Comparison of ENCODE assay signal across 23 mouse cellular contexts in the genomic region with DNA sequence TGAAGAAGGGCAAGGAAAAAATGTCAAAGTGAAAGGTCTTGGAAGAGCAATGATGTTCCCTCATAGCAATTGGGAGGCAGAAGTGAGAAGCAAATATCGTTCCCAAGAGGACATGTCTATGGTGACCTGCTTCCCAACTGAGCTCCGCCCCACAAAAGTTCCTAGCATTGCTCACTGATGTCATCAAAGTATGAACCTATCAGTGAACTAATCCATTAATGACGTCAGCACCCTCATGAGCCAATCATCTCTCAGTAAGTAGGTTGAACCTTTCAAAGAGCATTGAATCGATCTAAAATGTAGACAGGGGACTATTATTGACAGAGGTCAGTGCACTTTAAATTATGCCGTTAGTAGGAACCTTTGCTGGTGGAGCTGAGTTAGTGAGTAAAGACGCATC.
DNase-seq lines count a peak whose midpoint lies in the region; ATAC-seq lines count a peak whose summit lies in the region.
"Had no signal": no experiment of that assay in that cellular context is flagged by ENCODE, and none has a peak within 500 bp of the region (broad histone marks: within the 10 kb centered on the region; RNA-seq: fewer than 3 reads in every experiment).

No protein-coding gene starts in this region.

- no peak for ATAC-seq in intestine, embryonic 16.5 days
- ATAC-seq: activated CD4-positive, CD25-positive, alpha-beta regulatory T cell, adult 4 months; CD4-positive, CD25-positive, alpha-beta regulatory T cell, adult 4 months; forebrain, embryonic 13.5 days; forebrain, embryonic 15.5 days; Patski had no signal

- no peak overlapping the region for H3K9ac ChIP-seq in intestine, embryonic 16.5 days (ENCODE audit: low read depth, low read length)
- H3K9ac ChIP-seq: embryonic facial prominence, embryonic 12.5 days; forebrain, embryonic 13.5 days; forebrain, embryonic 15.5 days had no signal

- H3K4me3 ChIP-seq in intestine, embryonic 16.5 days (ENCODE audit: low read length) = no peak overlapping the region
- H3K4me3 ChIP-seq: embryonic facial prominence, embryonic 10.5 days; embryonic facial prominence, embryonic 12.5 days; forebrain, embryonic 13.5 days; forebrain, embryonic 15.5 days had no signal

- no peak overlapping the region for H3K4me2 ChIP-seq in intestine, embryonic 16.5 days (ENCODE audit: low read depth, low read length)
- H3K4me2 ChIP-seq: embryonic facial prominence, embryonic 12.5 days; forebrain, embryonic 13.5 days; forebrain, embryonic 15.5 days had no signal

- H3K27ac ChIP-seq in intestine, embryonic 16.5 days (ENCODE audit: low read length) = no peak overlapping the region
- H3K27ac ChIP-seq: embryonic facial prominence, embryonic 10.5 days; embryonic facial prominence, embryonic 12.5 days; forebrain, embryonic 13.5 days; forebrain, embryonic 15.5 days had no signal

- H3K27me3 ChIP-seq in intestine, embryonic 16.5 days (replicated peaks; ENCODE audit: control insufficient read depth, insufficient read depth, low read length) = no peaks in the 10 kb centered on the region
- H3K27me3 ChIP-seq: CH12.LX; embryonic facial prominence, embryonic 12.5 days; forebrain, embryonic 13.5 days; forebrain, embryonic 15.5 days; Patski had no signal

- no peaks in the 10 kb centered on the region for H3K9me3 ChIP-seq in intestine, embryonic 16.5 days (ENCODE audit: control insufficient read depth, low read length)
- H3K9me3 ChIP-seq: embryonic facial prominence, embryonic 10.5 days; embryonic facial prominence, embryonic 12.5 days; forebrain, embryonic 13.5 days; forebrain, embryonic 15.5 days; G1E had no signal

- WGBS in intestine, embryonic 16.5 days = 93% methylated on average over 6 of the region's 6 CpGs

- peak; percentile 83 for DNase-seq in heart, adult 11 months
- DNase-seq in heart, postnatal 36 days = no peak
- peak; percentile 76 for DNase-seq in R1 (ENCODE audit: low read depth, low spot score)
- DNase-seq in retina, postnatal 1 day = no peak
- DNase-seq: adrenal gland, adult 8-10 months; adrenal gland, postnatal 14 days; adrenal gland, postnatal 36 days; B cell, adult 2 months; cerebellum, adult 11-12 months; cerebellum, adult 2 months; cerebellum, adult 9-10 months; cerebellum, postnatal 10 days; cerebellum, postnatal 25 days had no signal

- intact Hi-C loops in heart, postnatal 36 days (cut with DNase I) = no loop called here

- no peaks in the 10 kb centered on the region for H3K36me3 ChIP-seq in intestine, embryonic 16.5 days (ENCODE audit: control insufficient read depth, insufficient read depth, low read length)
- H3K36me3 ChIP-seq: embryonic facial prominence, embryonic 10.5 days; embryonic facial prominence, embryonic 12.5 days; forebrain, embryonic 15.5 days; G1E had no signal

- no peaks in the 10 kb centered on the region for H3K4me1 ChIP-seq in intestine, embryonic 16.5 days (ENCODE audit: control insufficient read depth, insufficient read depth, low read length)
- H3K4me1 ChIP-seq: embryonic facial prominence, embryonic 10.5 days; embryonic facial prominence, embryonic 12.5 days; forebrain, embryonic 13.5 days; forebrain, embryonic 15.5 days had no signal

Comparison
In these comparisons a context has a peak if more than half of its experiments do, and no peak if none do; other contexts are left out.
1. DNase-seq: peak in heart, adult 11 months (single experiment) and R1 (single experiment); none in heart, postnatal 36 days (0 of 2) and retina, postnatal 1 day (single experiment).